Mouse (Mus musculus) mature B cell (primary cell): Measurements from ENCODE around the gene Hs2st1.

Experiments used
- in situ Hi-C: fragments of 300-500 bp; cut with MboI; formaldehyde crosslinking; loops from 2 replicates; pipeline ENCODE4 v1.14.3; 2019

The Hs2st1 gene

GRCm38 (mm10) chr3:144555144-144555543, 14.8 kb downstream of the Hs2st1 start:
- in situ Hi-C loops: loop anchor here (25.0 kb wide), 1 partner anchor 1793 kb away; the partner anchor contains the start of gene Gtf2b

GRCm38 (mm10) chr3:144554503-144554902, 15.5 kb downstream of the Hs2st1 start:
- in situ Hi-C loops: loop anchor here (25.0 kb wide), 1 partner anchor 1792 kb away; the partner anchor contains the start of gene Gtf2b

- in situ Hi-C loops: loop anchor here (25.0 kb wide), 1 partner anchor 1792 kb away; the partner anchor contains the start of gene Gtf2b
Measured at GRCm38 (mm10) chr3:144553942-144554341, 16.0 kb downstream of the Hs2st1 start.

- in situ Hi-C loops: loop anchor here (25.0 kb wide), 1 partner anchor 1789 kb away; the partner anchor contains the start of gene Gtf2b
Measured at GRCm38 (mm10) chr3:144551416-144551815, 18.6 kb downstream of the Hs2st1 start.

GRCm38 (mm10) chr3:144550659-144551058, 19.3 kb downstream of the Hs2st1 start:
- in situ Hi-C loops: loop anchor here (25.0 kb wide), 1 partner anchor 1788 kb away; the partner anchor contains the start of gene Gtf2b

GRCm38 (mm10) chr3:144550036-144550435, 19.9 kb downstream of the Hs2st1 start:
- in situ Hi-C loops: loop anchor here (25.0 kb wide), 1 partner anchor 1788 kb away; the partner anchor contains the start of gene Gtf2b

- in situ Hi-C loops: no loop called here
Measured at GRCm38 (mm10) chr3:144548186-144548845, 21.7 kb downstream of the Hs2st1 start.

GRCm38 (mm10) chr3:144546490-144546889, 23.5 kb downstream of the Hs2st1 start:
- in situ Hi-C loops: no loop called here

GRCm38 (mm10) chr3:144545832-144546231, 24.1 kb downstream of the Hs2st1 start:
- in situ Hi-C loops: no loop called here

GRCm38 (mm10) chr3:144545152-144545551, 24.8 kb downstream of the Hs2st1 start:
- in situ Hi-C loops: no loop called here

- in situ Hi-C loops: no loop called here
Measured at GRCm38 (mm10) chr3:144541906-144542438, 28.0 kb downstream of the Hs2st1 start.

- in situ Hi-C loops: no loop called here
Measured at GRCm38 (mm10) chr3:144540805-144541204, 29.2 kb downstream of the Hs2st1 start.

GRCm38 (mm10) chr3:144539051-144539450, 30.9 kb downstream of the Hs2st1 start:
- in situ Hi-C loops: no loop called here

- in situ Hi-C loops: no loop called here
Measured at GRCm38 (mm10) chr3:144537078-144537855, 32.7 kb downstream of the Hs2st1 start.

- in situ Hi-C loops: no loop called here
Measured at GRCm38 (mm10) chr3:144535056-144535455, 34.9 kb downstream of the Hs2st1 start.

GRCm38 (mm10) chr3:144531023-144531422, 39.0 kb downstream of the Hs2st1 start:
- in situ Hi-C loops: no loop called here

GRCm38 (mm10) chr3:144527918-144528317, 42.1 kb downstream of the Hs2st1 start:
- in situ Hi-C loops: no loop called here

- in situ Hi-C loops: no loop called here
Measured at GRCm38 (mm10) chr3:144519581-144520272, 50.3 kb downstream of the Hs2st1 start.

GRCm38 (mm10) chr3:144518917-144519316, 51.1 kb downstream of the Hs2st1 start:
- in situ Hi-C loops: no loop called here

- in situ Hi-C loops: no loop called here
Measured at GRCm38 (mm10) chr3:144515286-144515685, 54.7 kb downstream of the Hs2st1 start.

GRCm38 (mm10) chr3:144514122-144514505, 55.9 kb downstream of the Hs2st1 start:
- in situ Hi-C loops: no loop called here
